Mouse (Mus musculus) retina, embryonic 14.5 days (tissue): Measurements from ENCODE around the gene Cd52.

ENCODE experiments used
- DNase-seq: peaks from one replicate; pipeline ENCODE4 v3.0.0-alpha.2; 2015; ENCODE audit warnings: low spot score

The Cd52 gene

GRCm38 (mm10) chr4:134119042-134119441 is 24.2 kb upstream of the Cd52 start:
- DNase-seq = no peak

DNA sequence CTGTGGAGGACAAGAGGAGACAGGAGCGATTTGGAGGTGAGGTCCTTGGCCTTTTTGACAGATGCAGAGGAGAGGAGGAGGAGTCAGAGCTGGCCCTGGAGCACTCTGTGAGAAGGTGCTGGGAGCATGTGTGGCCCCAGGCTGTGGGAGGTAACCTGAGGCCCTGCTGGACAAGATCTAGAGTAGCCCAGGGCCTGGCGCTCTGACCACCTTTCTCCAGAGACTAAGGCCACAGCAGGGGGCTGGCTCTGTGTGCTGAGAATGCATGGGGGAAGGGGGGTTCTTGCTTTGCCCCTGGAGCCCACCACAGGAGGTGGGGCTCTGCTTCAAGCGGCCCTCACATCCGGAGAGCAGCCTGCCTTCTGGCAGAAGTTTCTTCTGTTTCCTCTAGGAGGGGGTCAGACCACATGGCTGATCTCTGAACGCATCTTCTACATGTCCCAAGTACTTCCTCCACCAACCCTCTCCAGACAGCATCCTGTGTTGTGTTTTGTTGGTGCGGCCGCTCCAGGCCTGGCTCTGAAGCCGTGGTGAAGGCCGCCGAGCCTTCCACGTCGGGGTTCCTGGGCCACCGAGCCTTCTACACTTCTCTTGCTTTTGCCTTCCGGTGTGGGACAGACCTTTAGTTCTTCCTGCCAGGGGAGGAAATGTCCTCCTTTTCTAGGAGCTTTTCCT is 23.4 kb upstream of the Cd52 start:
- DNase-seq = no peak

DNA sequence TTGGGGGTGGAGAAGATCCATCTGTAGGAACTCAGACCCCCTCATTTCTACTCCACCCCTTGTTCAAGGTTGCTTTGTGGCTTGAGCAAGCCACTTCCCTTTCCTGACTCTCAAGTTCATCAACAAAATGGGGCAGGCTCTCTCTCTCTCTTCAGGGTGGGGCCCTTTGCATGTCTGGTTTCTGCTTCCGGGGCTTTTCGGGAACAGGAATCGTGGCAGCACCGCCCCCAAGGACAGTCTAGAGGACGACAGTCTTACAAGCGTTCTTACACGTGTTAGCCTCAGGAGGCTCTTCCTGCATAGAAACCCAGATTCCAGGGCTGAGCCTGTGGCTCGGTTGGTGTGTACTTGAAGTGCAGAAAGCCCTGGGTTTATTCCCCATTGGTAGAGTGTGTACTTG is 22.1 kb upstream of the Cd52 start:
- DNase-seq = no peak

GRCm38 (mm10) chr4:134116501-134116900 is 21.6 kb upstream of the Cd52 start:
- no peak for DNase-seq

GRCm38 (mm10) chr4:134115215-134116144 is 20.6 kb upstream of the Cd52 start:
- no peak for DNase-seq

DNA sequence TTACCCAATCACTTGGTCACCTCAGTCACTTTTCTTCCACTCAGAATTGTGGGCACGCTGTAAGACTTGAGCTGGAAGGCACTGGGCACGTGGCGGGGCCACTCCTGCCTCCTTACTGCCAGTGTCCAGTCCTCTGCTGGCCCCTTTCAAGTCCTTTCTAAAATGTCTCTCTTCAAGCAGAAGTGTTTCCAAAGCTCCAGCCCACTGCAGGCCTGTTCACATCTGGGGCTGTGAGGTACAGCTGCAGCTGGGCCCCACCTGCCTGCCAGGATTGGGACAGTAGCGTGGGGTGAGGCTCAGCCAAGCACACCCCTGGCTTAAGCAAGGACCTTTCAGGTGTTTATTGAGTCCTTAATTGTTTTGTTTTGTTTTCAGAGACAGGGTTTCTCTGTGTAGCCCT is 19.2 kb upstream of the Cd52 start:
- DNase-seq = no peak

- peak; percentile 31 for DNase-seq
Measured at GRCm38 (mm10) chr4:134113356-134113994, 18.6 kb upstream of the Cd52 start.

GRCm38 (mm10) chr4:134112403-134112802 is 17.5 kb upstream of the Cd52 start:
- no peak for DNase-seq

GRCm38 (mm10) chr4:134110653-134111052 is 15.8 kb upstream of the Cd52 start:
- DNase-seq = no peak

DNA sequence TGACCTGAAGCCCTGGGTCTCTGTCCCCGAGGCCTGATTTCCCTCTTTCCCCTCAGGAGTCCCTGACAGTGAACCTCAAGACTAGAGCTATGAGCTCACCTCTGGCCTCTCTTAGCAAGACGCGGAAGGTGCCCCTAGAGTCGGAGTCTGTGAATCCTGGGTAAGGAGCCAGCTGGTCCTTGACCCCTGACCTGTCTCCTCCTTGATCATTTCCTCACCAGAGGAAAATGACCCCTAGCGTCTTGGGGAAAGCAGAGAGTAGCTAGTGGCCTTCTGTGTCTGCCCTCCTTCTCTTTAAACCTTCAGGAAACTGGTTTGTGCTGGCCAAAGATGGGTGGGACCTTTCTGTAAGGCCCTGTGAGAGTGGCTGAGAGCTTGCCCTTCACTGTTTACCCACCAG is 13.3 kb upstream of the Cd52 start:
- DNase-seq = no peak

DNA sequence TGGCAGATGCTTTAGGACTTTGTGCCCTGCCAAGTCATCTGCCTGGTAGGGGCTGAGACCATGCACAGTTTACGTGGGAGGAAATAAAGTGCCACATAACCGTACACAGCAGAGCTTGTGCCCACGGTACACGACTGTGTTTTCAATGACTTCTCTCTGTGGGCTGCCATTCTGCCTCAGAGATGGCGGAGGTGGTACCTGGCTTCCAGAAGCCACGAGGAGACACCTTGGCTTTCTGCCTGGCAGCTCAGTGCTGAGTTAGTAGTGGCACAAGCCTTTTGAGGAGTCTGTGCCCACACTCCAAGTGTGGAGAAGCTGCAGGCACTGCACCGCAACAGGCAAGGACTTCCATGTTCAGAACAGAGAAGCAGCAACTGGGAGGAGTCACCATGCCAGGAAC is 12.8 kb upstream of the Cd52 start:
- no peak for DNase-seq

DNA sequence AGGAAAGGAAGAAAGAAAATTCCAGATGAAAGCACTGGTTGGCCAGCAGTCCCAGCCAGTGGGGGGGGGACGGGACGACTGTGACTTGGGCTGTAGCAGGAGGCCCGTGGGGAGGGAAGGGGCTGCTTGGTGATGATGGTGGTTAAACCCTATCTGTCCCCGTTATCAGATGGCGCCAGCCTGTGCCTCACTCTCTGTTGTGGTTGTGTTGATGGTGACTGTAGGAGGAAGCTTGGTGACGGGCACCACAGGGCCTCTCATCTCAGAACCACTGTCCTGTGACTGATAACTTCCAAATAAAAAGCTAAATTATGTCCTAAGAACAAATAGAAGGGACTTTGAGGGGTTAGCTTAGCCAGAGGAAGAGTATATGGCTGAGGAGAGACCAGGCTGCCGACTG is 11.2 kb upstream of the Cd52 start:
- no peak for DNase-seq

- no peak for DNase-seq
Measured at GRCm38 (mm10) chr4:134102742-134103119, 7.8 kb upstream of the Cd52 start.

DNA sequence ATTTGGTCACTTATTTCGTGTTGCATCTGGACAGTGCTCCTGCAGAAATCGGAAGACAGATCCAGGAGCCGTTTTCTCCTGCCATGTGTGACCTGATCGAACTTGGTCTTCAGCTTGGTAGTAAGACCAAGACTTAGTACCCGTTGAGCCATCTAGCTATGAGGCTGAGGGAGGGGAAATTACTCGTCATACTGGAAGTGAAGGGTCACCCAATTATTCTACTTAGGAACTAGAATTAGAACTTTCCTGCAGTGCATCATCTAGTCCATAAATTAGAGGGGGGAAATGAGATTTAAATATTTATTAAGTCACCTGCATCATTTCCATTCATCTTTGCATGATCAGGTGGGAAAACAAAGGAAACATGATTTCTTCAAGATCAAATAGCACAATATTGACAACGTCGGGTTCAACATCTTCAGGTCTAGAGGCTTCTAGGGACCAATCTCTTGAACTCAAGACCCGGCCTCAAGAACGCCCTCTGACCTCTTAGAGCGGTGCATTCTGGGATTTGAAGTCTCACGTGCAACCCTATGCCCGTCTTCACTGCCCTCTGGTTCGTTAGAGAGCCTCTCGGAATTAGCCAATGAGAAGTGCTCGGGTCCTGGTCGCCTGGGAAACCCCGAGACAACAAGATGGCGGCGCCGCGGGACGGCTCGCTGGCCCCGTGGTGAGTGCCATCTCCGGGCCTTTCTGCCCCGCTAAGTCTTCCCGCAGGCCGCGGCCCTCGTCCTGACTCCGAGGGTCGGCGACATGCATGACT is 7.3 kb upstream of the Cd52 start, which contains the start of gene Ubxn11:
Gene Ubxn11, plus strand, starts transcription at position 592 of the 763 bp plus-strand sequence.
- DNase-seq = peak; percentile 92

DNA sequence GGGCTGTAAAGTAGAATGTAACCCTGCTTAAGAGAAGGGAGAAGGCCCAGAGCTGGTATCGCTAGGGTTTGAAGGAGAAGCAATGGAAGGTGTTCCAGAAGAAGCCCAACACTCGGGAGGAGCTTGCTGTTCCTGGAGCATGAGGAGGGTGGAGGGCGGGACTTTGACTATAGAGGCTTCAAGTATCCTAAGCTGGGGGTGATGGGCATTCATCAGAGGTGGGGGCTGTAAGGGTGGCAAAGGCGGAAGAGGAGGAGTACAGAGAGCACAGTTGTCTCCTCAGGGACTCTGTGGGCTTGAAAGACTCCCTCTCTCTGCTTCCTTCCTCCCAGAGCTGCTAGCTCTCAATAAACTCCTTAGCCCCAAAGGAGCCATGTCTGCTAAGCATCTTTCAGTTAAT is 5.4 kb upstream of the Cd52 start:
- DNase-seq = no peak

DNA sequence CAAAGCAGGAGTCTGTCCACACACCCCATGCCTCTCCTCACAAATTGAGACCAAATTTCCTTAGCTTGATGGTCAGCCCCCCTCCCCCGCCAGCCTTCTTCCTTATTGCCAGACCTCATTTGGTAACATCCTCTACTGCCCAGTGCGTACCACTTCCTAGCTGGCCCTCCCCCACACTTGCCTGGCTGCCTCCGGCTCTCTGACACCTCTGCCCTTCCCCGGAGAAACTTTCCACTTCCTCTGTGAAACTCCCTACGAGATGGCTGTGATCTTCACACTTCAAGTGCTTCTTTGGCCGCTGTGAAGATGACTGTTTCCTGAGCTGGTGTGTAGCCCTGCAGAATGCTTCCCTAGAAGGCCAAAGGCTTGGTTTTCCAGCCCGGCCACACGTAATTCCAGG is 3.7 kb upstream of the Cd52 start:
- no peak for DNase-seq

- no peak for DNase-seq
Measured at GRCm38 (mm10) chr4:134097015-134097608, 2.2 kb upstream of the Cd52 start.

DNA sequence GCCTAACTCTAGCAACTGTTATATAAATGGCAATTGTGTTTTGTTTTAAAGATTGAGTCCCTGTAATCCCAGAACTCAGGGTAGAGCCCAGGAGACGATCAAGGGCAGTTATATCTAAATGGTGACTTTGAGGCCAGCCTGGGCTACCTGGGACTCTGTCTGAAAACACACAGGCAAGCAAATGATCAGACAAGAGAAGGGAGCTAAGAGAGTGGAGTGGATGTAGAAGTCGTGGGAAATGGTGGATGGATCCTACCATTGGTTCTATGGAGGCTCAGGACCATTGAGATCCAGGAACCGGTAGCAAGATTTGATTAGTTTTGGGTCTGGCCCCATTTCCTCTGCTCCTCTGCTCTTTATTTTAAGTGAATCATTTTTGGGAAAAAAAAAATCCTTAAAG is 1.2 kb upstream of the Cd52 start:
- DNase-seq = no peak

- DNase-seq = no peak
Measured at GRCm38 (mm10) chr4:134094004-134094564, 798 bp downstream of the Cd52 start.

DNA sequence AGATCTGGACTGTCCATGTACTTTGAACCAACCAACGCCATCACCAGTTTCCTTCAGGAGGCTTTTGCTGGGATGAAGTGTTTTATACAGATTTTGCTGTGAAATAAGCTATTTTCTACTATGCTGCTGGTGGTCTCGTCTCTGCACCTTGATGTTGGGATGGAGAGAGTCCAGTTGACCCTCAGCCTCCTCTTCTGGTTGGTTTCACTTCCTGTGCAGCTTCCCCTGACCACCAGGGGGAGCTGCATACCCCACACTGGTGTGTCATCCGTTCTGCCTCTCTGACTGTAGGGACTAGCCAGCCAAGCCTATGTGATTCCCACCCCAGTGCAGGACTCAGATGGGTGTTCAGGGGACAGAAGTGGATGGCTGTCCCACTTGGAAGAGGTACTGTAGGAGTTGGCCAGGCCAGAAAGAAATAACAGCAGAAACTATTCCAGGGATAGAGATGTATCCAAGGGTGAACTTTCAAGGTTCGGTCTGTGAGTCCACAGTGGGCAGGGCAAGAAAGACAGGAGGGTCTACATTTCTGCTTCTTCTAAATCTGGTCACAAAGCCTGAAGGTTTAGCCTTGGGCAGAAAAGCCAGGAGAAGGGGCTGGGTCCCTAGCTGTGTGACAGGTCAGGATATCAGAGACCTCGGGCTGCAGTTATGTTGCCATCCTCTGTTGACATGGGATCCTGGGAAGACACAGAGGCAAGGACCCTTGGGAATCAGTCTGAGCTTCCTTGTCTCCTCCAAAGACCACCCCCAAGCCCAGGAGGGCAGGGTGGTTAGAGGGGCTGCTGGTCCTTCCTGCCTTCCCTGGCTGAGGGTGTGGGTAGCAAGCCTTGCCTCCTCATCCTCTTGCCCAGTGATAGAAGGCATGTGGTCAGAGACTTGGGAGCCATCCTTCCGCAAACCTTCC is 2.2 kb downstream of the Cd52 start:
- DNase-seq = peak; percentile 70

DNA sequence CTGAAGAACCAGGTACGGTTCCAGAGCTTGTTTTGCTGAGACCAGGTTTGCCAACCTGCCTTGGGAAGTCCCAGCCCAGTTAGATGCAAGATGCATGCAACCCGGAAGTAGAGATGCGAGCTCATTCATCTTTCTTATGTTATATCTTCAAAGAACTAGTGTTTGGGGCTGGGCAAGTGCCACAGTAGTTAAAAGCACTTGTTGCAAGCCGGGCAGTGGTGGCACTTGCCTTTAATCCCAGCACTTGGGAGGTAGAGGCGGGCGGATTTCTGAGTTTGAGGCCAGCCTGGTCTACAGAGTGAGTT is 3.7 kb downstream of the Cd52 start:
- DNase-seq = no peak
